Mouse (Mus musculus): ENCODE results near the gene Svop.
A peak's percentile ranks its signal among the peaks of the same experiment; 100 is the strongest.

Svop gene

GRCm38 (mm10) chr5:113993031-113993486 is 98.3 kb downstream of the Svop start:
- peak; percentile 44 for DNase-seq

- DNase-seq = peak; percentile 91
These were observed 99.0 kb downstream of the Svop start for GRCm38 (mm10) chr5:113992339-113992831.

GRCm38 (mm10) chr5:113991141-113991540 is 100.2 kb downstream of the Svop start:
- no peak for DNase-seq

- no peak for DNase-seq
These were observed 100.8 kb downstream of the Svop start for GRCm38 (mm10) chr5:113990593-113990992.

- peak; percentile 63 for DNase-seq
These were observed 101.8 kb downstream of the Svop start for GRCm38 (mm10) chr5:113989437-113990024.

GRCm38 (mm10) chr5:113986182-113986961 is 105.0 kb downstream of the Svop start:
- peak; percentile 70 for DNase-seq

- no peak for DNase-seq
These were observed 105.6 kb downstream of the Svop start for GRCm38 (mm10) chr5:113985737-113986136.

- DNase-seq = no peak
These were observed 107.2 kb downstream of the Svop start for GRCm38 (mm10) chr5:113984025-113984740.

- no peak for DNase-seq
These were observed 107.8 kb downstream of the Svop start for GRCm38 (mm10) chr5:113983541-113983940.

GRCm38 (mm10) chr5:113981843-113982242 is 109.5 kb downstream of the Svop start:
- no peak for DNase-seq

GRCm38 (mm10) chr5:113981171-113981570 is 110.2 kb downstream of the Svop start:
- DNase-seq = no peak

GRCm38 (mm10) chr5:113980511-113980910 is 110.9 kb downstream of the Svop start:
- DNase-seq = no peak

- DNase-seq = no peak
These were observed 114.1 kb downstream of the Svop start for GRCm38 (mm10) chr5:113977309-113977708.
